Mouse (Mus musculus) layer of hippocampus, postnatal 10 days (tissue): ENCODE measurements at regions not wholly inside any gene's neighbourhood (a gene's known extent, or its start where the extent isn't known, plus 50 kb on each side); places are given as distances from the start of the nearest gene placed in this dataset.

Source experiments
- DNase-seq, 2 experiments: peaks; one replicate each; pipeline ENCODE4 v3.0.0; 2021; ENCODE audit warnings: low spot score in 2 of 2

GRCm38 (mm10) chr15:85674191-85674984 lies 60.4 kb upstream of the Ppara start:
- no peak for DNase-seq

GRCm38 (mm10) chr15:85675126-85675525 lies 59.7 kb upstream of the Ppara start:
- DNase-seq, result no peak

DNA sequence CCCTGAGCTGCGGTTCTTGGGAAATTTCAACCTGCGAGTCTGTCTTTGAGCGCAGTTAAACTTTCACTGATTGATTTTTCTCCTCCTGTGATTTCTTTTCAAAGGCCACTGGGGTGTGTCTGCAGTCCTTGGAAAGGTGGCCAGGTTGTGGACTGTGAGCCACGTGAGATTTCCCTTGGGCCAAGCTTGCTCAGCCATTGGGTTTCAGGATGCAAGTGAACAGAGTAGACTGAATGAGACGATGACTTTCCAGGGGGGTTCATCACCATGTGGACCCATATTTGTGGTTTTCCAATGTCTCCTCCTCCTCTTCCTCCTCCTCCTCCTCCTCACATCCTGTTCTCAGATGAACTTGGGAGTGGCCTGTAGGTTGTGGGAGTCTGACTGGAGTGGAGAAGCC lies 59.0 kb upstream of the Ppara start:
- DNase-seq, result no peak

- DNase-seq, result no peak
These were observed 58.6 kb upstream of the Ppara start for GRCm38 (mm10) chr15:85676156-85676555.

DNA sequence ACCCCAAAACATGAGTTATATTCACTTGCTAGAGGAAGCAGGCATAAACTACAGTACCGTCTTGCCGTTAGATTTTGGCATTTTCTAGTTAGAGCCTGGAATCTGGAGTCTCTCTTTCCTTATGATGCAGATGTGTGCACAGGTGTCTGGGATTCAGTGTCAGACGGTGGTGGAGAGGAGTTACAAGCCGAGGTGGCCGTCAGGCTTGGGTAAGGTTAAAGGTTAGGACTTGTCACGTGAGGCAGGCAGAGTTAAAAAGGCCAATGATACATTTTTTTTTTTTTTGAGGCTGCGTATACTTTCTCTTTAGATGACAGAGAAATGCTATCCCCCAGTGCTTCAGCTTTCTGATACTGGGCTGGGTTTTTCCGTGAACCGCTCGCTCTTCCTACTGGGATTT lies 57.9 kb upstream of the Ppara start:
- no peak for DNase-seq

DNA sequence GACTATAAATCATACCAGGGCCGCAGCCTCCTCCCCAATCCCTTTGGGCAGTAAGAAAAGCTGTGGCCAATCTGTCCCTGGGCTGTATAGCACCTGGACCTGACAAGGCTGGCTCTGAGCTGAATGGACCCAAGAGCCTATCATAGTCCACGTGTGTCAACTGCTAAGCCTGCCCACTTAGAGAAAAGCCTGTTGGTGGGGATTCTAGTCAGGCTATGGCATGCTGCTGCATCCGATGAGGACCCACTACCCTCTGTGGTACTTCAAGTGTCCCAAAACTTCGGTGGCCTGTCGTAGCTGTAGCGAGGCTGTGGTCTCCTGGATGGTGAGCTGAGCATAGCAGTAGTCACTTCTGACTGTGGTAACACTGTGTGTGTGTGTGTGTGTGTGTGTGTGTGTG lies 57.4 kb upstream of the Ppara start:
- DNase-seq, result no peak

- DNase-seq, result peak; percentile 82 to 85
These were observed 56.9 kb upstream of the Ppara start for GRCm38 (mm10) chr15:85677855-85678254.

- DNase-seq, result no peak
These were observed 56.4 kb upstream of the Ppara start for GRCm38 (mm10) chr15:85678351-85678895.

DNA sequence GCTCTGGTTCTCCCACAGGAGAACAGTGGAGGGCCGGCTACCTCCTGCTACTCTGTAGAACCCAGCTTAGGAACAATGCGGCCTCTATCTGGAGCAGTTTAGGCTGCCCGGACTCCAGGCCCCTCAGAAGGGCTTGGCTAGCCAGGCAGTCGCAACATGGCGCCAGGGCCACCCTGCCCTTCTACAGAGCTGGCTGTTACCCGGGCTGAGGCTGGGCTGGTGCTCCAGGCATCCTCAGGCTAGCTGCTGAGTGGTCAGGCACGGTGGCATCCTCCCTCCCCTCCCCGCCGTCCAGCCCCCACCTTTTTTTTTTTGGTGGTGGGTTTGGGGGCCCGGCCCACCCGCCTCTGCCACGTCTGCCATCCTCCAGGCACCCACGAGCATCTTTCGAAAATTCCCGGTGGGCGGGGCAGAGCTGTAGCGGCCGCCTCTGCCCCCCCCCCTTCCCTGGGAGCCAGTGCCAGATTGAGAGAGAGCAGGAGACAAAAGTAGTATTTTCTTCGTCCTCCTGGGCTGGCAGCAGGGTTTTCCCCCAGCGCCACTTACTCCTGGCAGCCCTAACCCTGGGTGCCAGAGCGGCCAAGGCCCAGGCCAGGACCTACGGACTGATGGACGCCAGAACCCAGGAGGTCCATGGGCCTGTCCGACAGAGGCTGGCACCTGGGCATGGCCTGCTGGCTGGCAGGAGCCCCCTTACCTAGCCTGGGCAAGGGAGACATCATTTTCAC lies 55.6 kb upstream of the Ppara start:
- peak in 1 of 2 experiments; percentile 82 for DNase-seq

GRCm38 (mm10) chr15:85679864-85680428 lies 54.8 kb upstream of the Ppara start:
- DNase-seq, result no peak

- DNase-seq, result no peak
These were observed 54.1 kb upstream of the Ppara start for GRCm38 (mm10) chr15:85680460-85681224.

DNA sequence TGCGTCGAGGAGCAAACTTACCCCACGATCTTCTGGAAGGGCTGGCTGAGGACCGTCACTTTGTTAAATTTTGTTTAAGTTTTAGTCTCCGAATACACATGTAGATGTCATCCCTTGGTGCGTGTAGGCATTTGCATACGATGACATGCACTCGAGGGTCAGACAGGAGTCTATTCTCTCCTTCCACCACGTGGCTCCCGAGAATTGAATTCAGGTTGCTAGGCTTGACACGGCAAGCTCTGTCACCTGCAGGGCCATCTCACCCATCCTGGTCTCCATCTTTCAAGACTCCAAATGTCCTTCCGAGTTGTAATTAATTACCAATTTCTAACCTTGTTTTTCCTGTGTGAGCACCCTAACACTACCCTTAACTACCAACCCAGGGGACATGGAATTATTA lies 52.7 kb upstream of the Ppara start:
- no peak for DNase-seq

- no peak for DNase-seq
These were observed 52.0 kb upstream of the Ppara start for GRCm38 (mm10) chr15:85682780-85683179.

DNA sequence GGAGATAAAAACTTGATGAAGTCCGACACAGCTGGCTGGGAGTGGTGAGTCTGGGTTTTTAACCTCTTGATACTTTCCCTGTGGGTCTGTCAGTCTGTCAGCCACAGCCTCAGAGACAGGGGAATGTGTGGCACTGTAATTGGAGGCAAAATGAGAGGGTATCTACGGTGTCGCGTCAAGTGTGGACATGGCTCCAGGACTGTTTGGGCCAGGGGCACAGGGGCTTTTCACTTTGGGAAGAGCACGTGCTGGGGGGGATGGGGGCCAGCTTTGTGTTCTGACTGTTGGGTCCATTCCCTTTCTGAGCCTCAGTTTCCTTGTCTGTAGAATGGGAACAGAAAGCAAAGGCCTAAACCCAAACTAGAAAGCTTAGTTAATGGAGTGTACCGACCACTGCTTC lies 51.5 kb upstream of the Ppara start:
- no peak for DNase-seq

DNA sequence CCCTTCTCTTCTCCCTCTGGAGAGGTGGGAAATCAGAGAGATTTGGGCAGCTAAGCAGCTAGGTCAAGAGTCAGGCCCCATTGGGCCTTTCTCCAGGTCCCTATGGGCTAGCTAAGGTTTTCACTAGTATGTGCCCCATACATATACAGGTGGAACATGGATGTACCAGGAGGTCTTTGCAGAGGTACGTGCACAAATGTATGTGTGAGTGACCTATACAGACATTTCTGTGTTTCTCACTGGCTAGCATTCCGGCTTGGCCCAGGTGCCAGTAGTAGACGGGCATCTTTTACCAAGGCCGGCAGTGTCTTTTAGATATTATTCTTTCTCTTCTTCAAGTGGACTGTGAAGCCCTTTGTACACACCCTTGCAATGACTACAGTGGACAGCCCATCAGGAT lies 51.1 kb upstream of the Ppara start:
- peak in 1 of 2 experiments; percentile 43 for DNase-seq

DNA sequence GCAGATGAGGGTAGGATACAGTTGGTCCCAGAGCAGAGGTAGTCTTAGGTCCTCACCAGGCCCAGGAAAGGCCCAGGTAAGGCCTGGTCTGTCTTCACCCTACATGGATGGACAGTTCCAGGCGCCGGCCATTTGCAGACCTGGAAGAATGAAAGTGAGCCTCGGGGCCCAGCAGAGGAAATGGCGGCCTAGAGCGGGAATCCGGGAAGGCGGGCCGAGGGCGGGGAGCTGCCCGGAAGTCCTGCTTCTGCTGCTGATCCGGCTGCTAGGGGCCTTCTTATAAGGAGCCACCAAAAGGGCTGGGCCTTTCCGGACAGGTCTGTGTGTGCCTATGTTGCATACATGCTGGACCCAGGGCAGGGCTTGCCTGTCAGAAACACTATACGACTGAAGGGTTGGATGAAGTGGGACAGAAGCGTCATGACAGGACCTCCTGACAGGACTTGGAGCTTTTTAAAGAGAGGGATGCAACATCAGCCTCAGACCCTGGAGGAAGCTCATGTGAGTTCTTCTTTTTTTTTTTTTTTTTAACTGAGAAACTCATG lies 50.5 kb upstream of the Ppara start:
- peak in 1 of 2 experiments; percentile 60 for DNase-seq

DNA sequence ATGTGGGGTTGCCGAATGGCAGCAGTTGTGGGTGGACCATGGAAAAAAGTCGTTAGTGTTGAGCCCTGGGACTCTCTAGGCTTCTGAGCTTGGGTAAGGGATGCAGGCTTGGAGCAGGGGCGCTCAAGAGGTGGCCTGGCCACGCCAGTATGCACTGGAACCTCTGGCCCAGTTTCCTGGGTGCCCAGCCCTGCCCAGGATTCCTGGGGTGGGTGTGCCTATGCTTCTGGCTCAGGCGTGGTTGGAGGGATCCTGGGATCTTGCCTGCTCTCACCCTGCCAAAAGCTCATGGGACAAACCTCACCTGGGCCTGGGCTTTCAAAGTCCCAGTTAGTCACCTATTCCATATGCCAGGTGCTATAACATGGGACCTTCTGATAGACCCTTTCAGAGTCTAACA lies 49.9 kb upstream of the Ppara start:
- DNase-seq, result no peak
